Mouse (Mus musculus): Measurements from ENCODE around the gene Derl2.

DNA sequence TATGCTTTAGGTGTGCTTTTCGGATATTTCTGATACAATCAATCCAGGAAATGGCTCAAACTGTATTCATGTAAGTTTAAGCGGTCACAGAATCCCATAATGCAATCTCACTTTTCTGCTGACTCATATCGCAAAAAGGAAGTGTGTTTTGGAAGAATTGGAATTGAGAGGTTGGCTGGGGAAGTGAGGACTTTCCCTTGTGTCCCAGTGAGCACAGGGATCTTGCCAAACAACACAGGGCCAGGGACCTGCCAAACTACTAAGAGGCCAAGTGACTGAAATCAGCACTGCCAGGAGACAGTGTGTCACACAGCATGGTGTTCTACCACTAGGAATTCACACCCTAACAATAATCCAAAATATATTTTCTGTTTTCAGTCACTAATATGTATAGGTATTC, 11.3 kb downstream of the Derl2 start:
- TF ChIP-seq POLR2A (IDR thresholded peaks at IDR 0.05; ENCODE audit: insufficient read depth, low read depth, low read length) (no peak), CTCF (IDR thresholded peaks at IDR 0.05; ENCODE audit: insufficient read depth, low read depth, low read length) (no peak)
